Mouse (Mus musculus) lung, postnatal 10 days (tissue): ENCODE measurements around the gene Snapc3.

Source experiments
- DNase-seq: peaks from one replicate; pipeline ENCODE4 v3.0.0; 2021

Snapc3 gene

DNA sequence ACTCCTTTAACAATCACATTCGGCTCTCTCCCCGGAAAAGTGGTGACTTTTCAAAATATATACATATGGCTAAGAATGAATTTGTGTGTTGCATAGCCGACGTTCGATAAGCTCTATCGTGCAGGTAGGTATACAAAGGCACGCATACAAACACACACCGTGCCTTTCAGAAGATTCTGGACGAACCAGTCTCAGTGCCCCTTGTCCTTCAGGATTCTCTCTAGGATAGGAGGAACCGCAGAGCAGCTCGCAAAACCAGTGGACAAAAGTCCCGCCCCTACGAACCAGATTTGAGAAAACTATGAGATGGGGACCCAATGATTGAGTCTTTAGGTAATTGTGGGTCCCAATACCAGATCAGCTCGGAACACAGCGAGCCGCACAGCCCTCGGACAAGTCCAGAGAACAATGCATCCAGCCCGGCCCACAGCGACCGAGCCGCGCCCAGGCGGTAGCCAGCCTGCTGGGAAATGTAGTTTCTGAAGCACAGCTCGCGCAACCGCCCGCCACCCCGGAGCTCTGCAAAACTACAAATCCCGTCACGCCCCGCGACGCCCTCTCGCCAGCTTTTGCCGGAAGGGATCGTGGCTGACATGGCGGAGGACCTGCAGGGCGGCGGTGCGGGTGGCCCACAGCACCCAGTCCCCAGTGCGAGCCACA lies at the start of gene Snapc3:
Gene Snapc3 (plus strand): TSS at position 565 of the 660 bp plus-strand sequence.
- DNase-seq: peak; percentile 98

- no peak for DNase-seq
Measured at GRCm38 (mm10) chr4:83373381-83373780, 44.1 kb upstream of the Snapc3 start.

DNA sequence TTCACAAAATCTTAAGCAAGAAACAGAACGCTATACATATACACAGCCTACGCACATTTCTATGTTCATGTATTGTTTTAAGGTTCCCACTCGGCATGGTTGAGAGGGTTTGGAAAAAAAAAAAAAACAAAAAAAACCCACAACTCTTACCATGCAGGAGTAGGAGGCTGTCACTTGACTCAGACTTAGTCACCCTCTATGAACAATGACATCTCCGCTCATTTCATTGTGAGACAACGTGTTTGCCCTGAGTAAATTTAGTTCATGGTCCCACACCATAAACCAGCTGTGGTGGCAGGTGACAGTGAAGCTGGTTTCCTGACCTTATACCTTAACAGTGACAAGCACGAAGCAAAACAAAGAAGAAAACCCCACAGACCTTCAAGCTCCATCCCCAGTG lies 41.9 kb upstream of the Snapc3 start:
- no peak for DNase-seq

DNA sequence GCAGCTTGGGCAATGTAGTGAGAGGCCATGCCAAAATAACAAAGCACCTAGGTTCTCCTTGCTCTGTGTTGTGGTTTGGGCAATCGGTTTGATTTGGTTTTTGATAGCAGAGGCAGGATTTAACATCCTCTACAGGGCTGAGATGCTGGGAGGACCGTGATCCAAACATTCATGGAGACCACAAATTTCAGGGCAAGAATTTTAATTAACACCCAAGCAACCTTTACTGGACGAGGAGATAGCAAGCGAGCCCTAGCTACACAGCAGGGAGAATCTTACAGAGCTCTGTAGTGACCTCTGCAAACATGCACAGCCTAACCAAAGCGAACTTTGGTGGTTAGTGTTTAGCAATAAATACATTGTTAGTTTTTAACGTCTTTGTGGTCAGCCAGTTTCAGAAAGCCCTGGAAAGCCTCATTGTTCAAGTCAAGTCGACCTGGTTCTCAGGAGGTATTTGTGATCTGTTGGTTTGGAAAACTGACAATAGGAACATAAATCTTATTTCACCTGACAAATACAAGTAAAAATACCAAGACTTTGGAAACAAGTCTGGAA lies 41.0 kb upstream of the Snapc3 start:
- no peak for DNase-seq

GRCm38 (mm10) chr4:83379036-83379435 lies 38.5 kb upstream of the Snapc3 start:
- DNase-seq: peak; percentile 19

DNA sequence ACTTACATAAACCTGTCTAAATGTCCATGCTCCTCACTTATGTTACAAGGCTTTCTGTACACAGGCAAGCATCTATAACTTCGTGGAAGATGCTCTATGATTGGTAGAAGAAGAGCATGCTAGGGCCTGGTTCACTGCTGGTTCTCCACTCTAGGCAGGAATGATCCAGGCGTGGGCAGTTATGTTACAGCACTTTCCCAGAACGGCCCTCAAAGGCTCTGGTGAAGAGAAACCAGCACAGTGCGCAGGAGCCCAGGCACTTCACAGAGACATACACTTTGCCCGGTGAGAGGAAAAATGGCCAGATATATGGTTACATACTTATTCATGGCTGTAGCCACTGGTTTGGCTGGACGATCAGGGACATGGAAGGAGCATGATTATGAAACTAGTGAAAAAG lies 37.8 kb upstream of the Snapc3 start:
- DNase-seq: no peak

- no peak for DNase-seq
Measured at GRCm38 (mm10) chr4:83380266-83380665, 37.3 kb upstream of the Snapc3 start.

GRCm38 (mm10) chr4:83383899-83384490 lies 33.5 kb upstream of the Snapc3 start:
- peak; percentile 36 for DNase-seq

GRCm38 (mm10) chr4:83385091-83385490 lies 32.4 kb upstream of the Snapc3 start:
- no peak for DNase-seq

DNA sequence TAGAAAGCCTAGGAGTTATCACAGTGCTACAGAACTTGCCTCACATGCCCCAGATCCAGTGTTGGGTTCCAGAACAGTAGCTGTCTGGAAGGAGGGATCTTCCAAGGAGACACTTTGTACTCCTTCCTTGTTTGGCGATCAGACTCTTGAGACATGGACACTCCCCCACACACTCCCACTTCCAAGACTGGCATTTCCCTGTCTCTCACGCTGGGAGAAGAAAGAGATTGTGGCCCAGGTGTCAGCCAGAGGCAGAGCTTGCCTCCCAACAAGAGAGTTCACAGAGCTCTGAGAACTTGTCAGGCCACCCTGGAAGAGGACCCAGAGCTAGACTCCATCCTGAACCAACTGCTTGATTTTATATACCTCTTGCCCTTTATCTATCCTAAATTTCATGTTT lies 27.0 kb upstream of the Snapc3 start:
- DNase-seq: no peak

GRCm38 (mm10) chr4:83391956-83392355 lies 25.6 kb upstream of the Snapc3 start:
- no peak for DNase-seq

- no peak for DNase-seq
Measured at GRCm38 (mm10) chr4:83393733-83394132, 23.8 kb upstream of the Snapc3 start.

- DNase-seq: peak; percentile 76
Measured at GRCm38 (mm10) chr4:83396346-83396745, 21.2 kb upstream of the Snapc3 start.

GRCm38 (mm10) chr4:83396996-83397770 lies 20.3 kb upstream of the Snapc3 start:
- DNase-seq: no peak

DNA sequence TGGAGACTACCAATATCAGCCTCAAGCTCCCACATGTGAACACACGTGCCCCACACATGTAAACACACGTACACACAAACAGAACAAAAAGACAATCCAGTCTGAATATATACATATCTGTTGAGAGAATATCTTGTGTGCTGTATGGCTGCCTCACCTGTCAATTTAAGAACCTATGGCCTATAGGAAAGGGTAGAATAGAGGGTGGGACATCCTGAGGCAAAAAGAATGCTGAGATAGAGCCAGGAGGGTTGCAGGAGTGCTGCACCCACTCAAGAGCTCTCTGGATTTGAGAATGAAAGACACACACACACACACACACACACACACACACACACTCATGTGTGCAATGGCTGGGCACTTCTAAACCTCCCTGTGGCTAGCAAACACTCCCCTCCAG lies 19.0 kb upstream of the Snapc3 start:
- DNase-seq: no peak

- DNase-seq: no peak
Measured at GRCm38 (mm10) chr4:83400691-83401595, 16.6 kb upstream of the Snapc3 start.

- no peak for DNase-seq
Measured at GRCm38 (mm10) chr4:83401712-83402111, 15.8 kb upstream of the Snapc3 start.

DNA sequence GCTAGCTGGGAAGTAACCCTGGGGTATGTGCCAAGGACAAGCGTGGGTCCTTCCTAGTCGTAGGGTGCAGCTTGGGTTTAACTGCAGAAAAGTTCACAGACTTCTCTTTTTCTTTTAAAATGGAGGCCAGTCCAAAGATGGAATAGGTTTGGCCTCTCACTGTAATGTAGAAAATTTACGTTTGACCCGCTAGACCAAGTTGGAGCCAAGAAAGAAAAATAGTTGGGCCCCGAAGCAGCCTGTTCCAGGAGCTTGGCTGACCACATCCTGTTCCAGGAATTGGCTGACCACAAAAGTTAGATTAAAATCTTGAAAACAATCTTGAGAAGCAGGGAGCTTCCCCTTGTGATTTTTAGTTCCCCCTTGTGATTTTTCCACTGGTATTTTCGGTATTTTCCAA lies 9.8 kb upstream of the Snapc3 start:
- no peak for DNase-seq

- DNase-seq: peak; percentile 14
Measured at GRCm38 (mm10) chr4:83409867-83410505, 7.5 kb upstream of the Snapc3 start.

DNA sequence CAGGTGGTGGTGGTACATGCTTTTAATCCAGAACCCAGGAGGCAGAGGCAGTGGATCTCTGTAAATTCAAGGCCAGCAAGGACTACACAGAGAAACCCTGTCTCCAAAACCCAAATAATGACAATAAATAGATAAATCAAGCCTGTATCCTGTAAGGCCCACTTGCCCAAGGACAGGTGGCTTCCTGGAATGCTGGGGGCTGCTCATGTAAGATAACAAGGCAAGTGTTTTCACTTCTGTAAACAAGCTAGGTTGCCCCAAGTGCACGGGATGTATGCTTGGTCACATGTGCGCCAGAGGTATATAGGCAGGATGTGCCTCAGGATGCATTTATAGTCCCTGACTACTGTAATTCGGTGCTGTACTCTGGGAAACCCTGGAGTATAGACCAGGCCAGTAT lies 5.5 kb upstream of the Snapc3 start:
- no peak for DNase-seq

GRCm38 (mm10) chr4:83414241-83414824 lies 3.2 kb upstream of the Snapc3 start:
- no peak for DNase-seq

GRCm38 (mm10) chr4:83417820-83418186 lies 279 bp downstream of the Snapc3 start:
- no peak for DNase-seq
